Mouse (Mus musculus) stomach, postnatal 0 days (tissue): ENCODE measurements around the gene Vrk1. TPM values are rescaled to one million over a fixed set of nuclear protein-coding genes. Genes with fewer than 3 reads are reported as not detected.

Source experiments
- ATAC-seq: fragments of 200-750 bp; cut with Nextera tagmentation; 2 replicates; pipeline ENCODE4 v1.8.0; 2017; ENCODE audit not compliant: low FRiP score, low TSS enrichment
- DNase-seq: peaks from one replicate; pipeline ENCODE4 v3.0.0-alpha.2; 2016; ENCODE audit warnings: low spot score
- H3K27ac ChIP-seq: fragments of 300-500 bp; sonication (generic); replicated peaks from 2 replicates; pipeline ENCODE4 v1.5.1; 2014; ENCODE audit warnings: mild to moderate bottlenecking, control low read depth
- H3K27me3 ChIP-seq: fragments of 300-500 bp; sonication (generic); 2 replicates; pipeline ENCODE4 v1.6.1; 2014; ENCODE audit warnings: low read length; ENCODE audit not compliant: control insufficient read depth, insufficient read depth
- H3K36me3 ChIP-seq: fragments of 300-500 bp; sonication (generic); 2 replicates; pipeline ENCODE4 v1.6.1; 2014; ENCODE audit warnings: low read length, mixed read lengths; ENCODE audit not compliant: control insufficient read depth, insufficient read depth
- H3K4me1 ChIP-seq: fragments of 300-500 bp; sonication (generic); replicated peaks from 2 replicates; pipeline ENCODE4 v1.6.1; 2014; ENCODE audit warnings: antibody characterized with exemption; ENCODE audit not compliant: control insufficient read depth, insufficient read depth
- H3K4me2 ChIP-seq: fragments of 300-500 bp; sonication (generic); replicated peaks from 2 replicates; pipeline ENCODE4 v1.6.1; 2014; ENCODE audit warnings: low read depth, mild to moderate bottlenecking, control low read depth, moderate library complexity
- H3K4me3 ChIP-seq: fragments of 300-500 bp; sonication (generic); 2 replicates; pipeline ENCODE4 v1.5.1; 2014; ENCODE audit warnings: low read depth, low read length, control low read depth
- H3K9ac ChIP-seq: fragments of 300-500 bp; sonication (generic); 2 replicates; pipeline ENCODE4 v1.6.1; 2014; ENCODE audit warnings: mild to moderate bottlenecking, low read length, control low read depth, mixed read lengths
- H3K9me3 ChIP-seq: fragments of 300-500 bp; sonication (generic); 2 replicates; pipeline ENCODE4 v1.6.1; 2016; ENCODE audit warnings: low read length; ENCODE audit not compliant: control insufficient read depth
- CTCF ChIP-seq: IDR thresholded peaks from 2 replicates; pipeline ENCODE4 v1.5.1; 2016; ENCODE audit warnings: antibody characterized with exemption, low read depth, mild to moderate bottlenecking, moderate library complexity
- EP300 ChIP-seq: optimal IDR thresholded peaks from 2 replicates; pipeline ENCODE3; 2016; ENCODE audit warnings: antibody characterized with exemption
- WGBS: fragments of 180-500 bp; shearing (Covaris S2); extraction: QIAGEN DNeasy Blood & Tissue Kit; methylation state at CpG from one replicate; pipeline ENCODE4 v1.1.7; 2014; 5-methylcytosine and 5-hydroxymethylcytosine counted together
- polyA plus RNA-seq: library from polyadenylated mRNA; unstranded; fragments of >200 nt; fragmentation: Nextera tagmentation; extraction: Ambion mirVana; gene quantifications from 2 replicates; pipeline ENCODE4 v1.2.1, GENCODE M21; 2015

Vrk1 gene
- polyA plus RNA-seq, 1 experiment from 2014 or later = 26.7 TPM

DNA sequence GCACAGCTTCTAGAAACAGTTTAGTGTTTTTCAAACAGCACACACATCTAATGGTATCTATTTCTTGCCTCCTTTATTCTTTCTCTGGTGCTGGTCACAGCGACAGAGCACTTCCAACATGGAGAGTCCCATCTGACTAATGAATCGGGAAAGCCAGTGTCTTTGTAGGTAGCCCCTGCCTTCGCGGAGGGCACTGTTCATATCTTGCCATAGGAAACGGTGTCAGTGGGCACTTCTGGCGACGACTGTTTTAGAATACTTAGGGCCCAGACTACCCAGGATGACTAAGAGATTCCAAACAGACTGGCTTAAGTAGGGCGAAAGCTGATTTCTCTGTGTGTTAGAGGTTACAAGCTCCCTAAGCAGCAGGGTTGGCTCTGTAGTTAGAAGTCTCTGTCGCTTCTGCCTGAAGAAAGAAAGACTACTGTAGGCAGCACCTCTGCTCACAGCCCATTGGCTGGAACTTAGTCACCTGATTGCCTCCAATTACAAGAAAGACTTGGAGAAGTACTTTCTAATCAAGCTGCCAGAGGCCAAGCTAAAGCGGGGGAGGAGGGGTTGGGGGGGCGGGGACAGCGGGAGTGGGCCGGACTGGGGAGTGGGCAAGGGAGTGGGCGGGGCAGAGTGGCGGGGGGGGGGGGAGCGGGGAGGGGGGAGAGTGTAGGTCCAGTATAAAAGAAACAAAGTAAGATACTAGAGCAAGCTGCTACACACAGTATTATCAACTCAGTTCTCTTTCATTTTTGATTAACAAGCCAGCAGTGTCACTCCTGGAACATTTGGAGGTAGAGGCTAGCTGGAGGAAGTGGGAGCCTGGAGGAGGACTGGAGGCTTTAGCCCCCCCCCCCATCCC, 28.7 kb upstream of the Vrk1 start:
- no peaks in the 10 kb centered on the region for H3K9me3 ChIP-seq
- peak overlapping the region; percentile 23; the same call in 1 of the 2 replicates for H3K4me2 ChIP-seq
- H3K36me3 ChIP-seq = no peaks in the 10 kb centered on the region
- H3K27ac ChIP-seq = no peak overlapping the region
- no peaks in the 10 kb centered on the region for H3K4me1 ChIP-seq
- H3K27me3 ChIP-seq = no peaks in the 10 kb centered on the region
- no peak overlapping the region for H3K9ac ChIP-seq
- WGBS = 26% methylated on average over 10 of the region's 16 CpGs
- ATAC-seq (peak; percentile 82), DNase-seq (peak; percentile 40)
- TF ChIP-seq EP300 = no peak
- no peak for TF ChIP-seq CTCF
- H3K4me3 ChIP-seq = no peak overlapping the region; the same call in 1 of the 2 replicates

DNA sequence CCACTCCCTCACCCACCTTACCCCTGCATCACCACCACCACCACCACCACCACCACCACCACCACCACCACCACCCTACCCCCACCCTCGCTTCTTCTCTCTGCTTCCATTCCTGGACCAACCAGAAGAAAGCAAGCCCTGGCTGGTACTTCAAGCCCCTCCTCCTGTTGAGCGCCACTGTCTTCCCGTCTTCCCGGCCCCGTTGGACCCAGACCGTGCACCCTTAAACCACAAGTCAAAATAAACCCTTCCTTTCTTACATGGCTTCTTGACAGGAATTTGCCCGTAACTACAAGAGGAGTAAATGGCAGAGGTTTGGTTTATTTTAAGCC, 28.1 kb upstream of the Vrk1 start:
- Histone ChIP-seq H3K4me2 (no peak overlapping the region), H3K27ac (no peak overlapping the region), H3K9me3 (no peaks in the 10 kb centered on the region), H3K9ac (no peak overlapping the region), H3K4me3 (no peak overlapping the region), H3K36me3 (no peaks in the 10 kb centered on the region), H3K27me3 (no peaks in the 10 kb centered on the region), H3K4me1 (no peaks in the 10 kb centered on the region)
- DNase-seq = no peak
- peak; percentile 15; the same call in 1 of the 2 replicates for ATAC-seq
- 75% methylated on average over 6 of the region's 7 CpGs for WGBS
- TF ChIP-seq EP300 (no peak), CTCF (no peak)

DNA sequence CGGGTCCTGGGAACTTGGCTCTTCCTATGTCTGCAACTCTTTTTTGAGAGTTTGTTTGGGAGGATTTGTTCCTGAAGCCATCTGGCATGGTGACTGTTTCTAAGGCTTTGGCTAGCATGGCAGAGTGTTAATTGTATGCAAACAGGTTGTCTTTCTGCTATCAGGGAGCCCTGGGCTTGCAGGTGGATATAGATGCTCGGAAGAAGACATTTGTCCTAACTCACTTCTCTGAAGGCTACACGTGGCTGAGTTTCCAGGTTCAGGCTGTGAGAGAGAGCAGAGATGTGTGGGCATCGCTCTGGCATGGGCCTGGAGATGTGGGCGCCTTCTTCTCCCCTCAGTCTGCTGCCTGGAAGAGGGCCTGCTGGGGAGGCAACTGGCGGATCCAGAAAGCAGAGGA, 27.4 kb upstream of the Vrk1 start:
- Histone ChIP-seq H3K9ac (no peak overlapping the region), H3K4me3 (no peak overlapping the region), H3K4me2 (no peak overlapping the region), H3K27ac (no peak overlapping the region), H3K9me3 (no peaks in the 10 kb centered on the region), H3K4me1 (no peaks in the 10 kb centered on the region), H3K27me3 (no peaks in the 10 kb centered on the region), H3K36me3 (no peaks in the 10 kb centered on the region)
- 88% methylated on average over 6 of the region's 6 CpGs for WGBS
- ATAC-seq (no peak), DNase-seq (no peak)
- no peak for TF ChIP-seq EP300
- TF ChIP-seq CTCF = no peak

DNA sequence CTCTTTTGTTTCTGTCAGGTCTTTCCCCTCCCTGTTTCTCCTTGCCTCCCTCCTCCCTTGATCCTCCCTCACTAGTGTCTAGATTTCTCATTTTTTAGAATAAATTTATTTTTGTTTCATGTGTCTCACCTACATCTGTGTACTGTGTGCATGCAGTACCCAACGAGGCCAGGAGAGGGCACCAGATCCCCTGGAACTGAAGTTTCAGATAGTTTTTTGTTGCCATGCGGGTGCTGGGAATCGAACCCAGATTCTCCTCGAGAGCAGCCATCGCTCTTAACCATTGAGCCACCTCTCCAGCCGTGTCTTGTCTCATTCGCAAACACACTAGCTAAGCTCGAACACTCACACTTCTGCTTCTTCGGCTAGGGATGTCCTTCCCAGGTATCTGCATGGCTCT, 26.5 kb upstream of the Vrk1 start:
- DNase-seq (no peak), ATAC-seq (no peak)
- Histone ChIP-seq H3K9me3 (no peaks in the 10 kb centered on the region), H3K27me3 (no peaks in the 10 kb centered on the region), H3K4me1 (no peaks in the 10 kb centered on the region), H3K9ac (no peak overlapping the region), H3K4me3 (no peak overlapping the region), H3K36me3 (no peaks in the 10 kb centered on the region), H3K27ac (no peak overlapping the region), H3K4me2 (no peak overlapping the region)
- TF ChIP-seq CTCF (peak; percentile 57), EP300 (no peak)
- WGBS = 92% methylated on average over 9 of the region's 9 CpGs

DNA sequence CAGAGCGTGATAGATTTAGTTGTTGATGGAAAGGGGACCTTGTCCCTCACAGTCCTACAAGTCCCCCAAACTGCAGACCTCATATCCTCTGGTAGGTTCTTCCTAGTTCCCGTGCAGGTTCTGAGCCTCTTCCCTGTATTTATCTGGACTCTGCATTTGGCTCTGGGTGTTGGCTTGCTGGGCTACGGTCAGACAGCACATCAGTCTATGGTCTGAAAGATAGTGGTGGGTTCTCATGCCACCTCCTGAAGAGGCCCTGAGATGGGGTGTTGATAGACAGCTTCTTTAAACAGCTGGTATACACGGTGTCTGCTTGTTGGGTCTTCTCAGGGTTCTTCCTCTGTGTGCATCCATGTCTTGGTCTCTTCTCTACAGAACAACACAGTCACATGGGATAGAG, 21.6 kb upstream of the Vrk1 start:
- H3K27ac ChIP-seq = no peak overlapping the region
- H3K27me3 ChIP-seq = no peaks in the 10 kb centered on the region
- no peaks in the 10 kb centered on the region for H3K4me1 ChIP-seq
- no peak overlapping the region for H3K9ac ChIP-seq
- DNase-seq = no peak
- H3K4me3 ChIP-seq = no peak overlapping the region
- no peaks in the 10 kb centered on the region for H3K36me3 ChIP-seq
- 91% methylated on average over 4 of the region's 4 CpGs for WGBS
- ATAC-seq = no peak
- TF ChIP-seq CTCF = no peak
- no peak for TF ChIP-seq EP300
- H3K4me2 ChIP-seq = no peak overlapping the region
- H3K9me3 ChIP-seq = no peaks in the 10 kb centered on the region

DNA sequence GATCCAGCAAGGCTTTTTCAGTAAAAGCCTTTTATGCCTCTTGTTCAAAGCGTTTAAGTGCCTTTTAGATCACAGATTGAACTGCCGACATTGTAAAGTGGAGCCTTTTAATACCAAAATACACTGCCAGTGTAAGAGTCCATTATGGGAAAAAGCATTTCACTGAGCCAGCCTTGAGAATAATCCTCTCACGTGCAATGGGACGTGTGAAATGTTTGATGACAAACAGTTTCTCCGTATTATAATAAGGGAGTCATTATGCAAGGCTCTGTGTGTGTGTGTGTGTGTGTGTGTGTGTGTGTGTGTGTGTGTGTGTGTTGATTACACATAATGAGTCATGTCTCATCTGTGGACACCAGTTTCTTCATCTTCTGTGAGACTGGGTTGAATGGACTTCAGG, 17.3 kb upstream of the Vrk1 start:
- no peak overlapping the region for H3K4me3 ChIP-seq
- TF ChIP-seq CTCF (no peak), EP300 (no peak)
- no peak overlapping the region for H3K27ac ChIP-seq
- no peaks in the 10 kb centered on the region for H3K36me3 ChIP-seq
- no peaks in the 10 kb centered on the region for H3K9me3 ChIP-seq
- ATAC-seq (no peak), DNase-seq (no peak)
- 62% methylated on average over 5 of the region's 5 CpGs for WGBS
- no peak overlapping the region for H3K4me2 ChIP-seq
- no peaks in the 10 kb centered on the region for H3K4me1 ChIP-seq
- H3K27me3 ChIP-seq = no peaks in the 10 kb centered on the region
- H3K9ac ChIP-seq = no peak overlapping the region
